Comparison of ENCODE assay signal across 8 mouse cellular contexts in genomic region chrX:72908404-72908741, GRCm38 (mm10). TPM values are rescaled to one million over a fixed set of nuclear protein-coding genes. Genes with fewer than 3 reads are reported as not detected.
DNase-seq lines count a peak whose midpoint lies in the region; ATAC-seq lines count a peak whose summit lies in the region.

No protein-coding gene starts in this region.

- no peak overlapping the region for H3K9ac ChIP-seq in hindbrain, embryonic 14.5 days
- H3K9ac ChIP-seq in lung, embryonic 16.5 days (ENCODE audit: low read length) = no peak overlapping the region

- no peaks in the 10 kb centered on the region for H3K27me3 ChIP-seq in hindbrain, embryonic 14.5 days (ENCODE audit: control insufficient read depth, insufficient read depth, low read length)
- no peaks in the 10 kb centered on the region for H3K27me3 ChIP-seq in lung, embryonic 16.5 days (ENCODE audit: control insufficient read depth, insufficient read depth, low read depth, low read length)

- H3K36me3 ChIP-seq in hindbrain, embryonic 14.5 days (replicated peaks; ENCODE audit: control insufficient read depth, insufficient read depth) = no peaks in the 10 kb centered on the region
- no peaks in the 10 kb centered on the region for H3K36me3 ChIP-seq in lung, embryonic 16.5 days (ENCODE audit: control insufficient read depth, insufficient read depth, low read length)

- 0 out of 2 replicates have a peak overlapping the region, but pooled peaks have one; percentile 12 for H3K4me2 ChIP-seq in hindbrain, embryonic 14.5 days (replicated peaks)
- H3K4me2 ChIP-seq in lung, embryonic 16.5 days (ENCODE audit: low read depth, low read length) = no peak overlapping the region

- DNase-seq in cerebellum, postnatal 10 days = peak; percentile 66 to 80
- no peak for DNase-seq in cerebellum, adult 8-10 months
- DNase-seq in right cerebral cortex, adult 2 months (ENCODE audit: low spot score in 2 of 2) = peak; percentile 10 to 50
- DNase-seq in right cerebral cortex, postnatal 36 days (ENCODE audit: low spot score in 2 of 2) = no peak
- peak; percentile 66 for DNase-seq in hindbrain, embryonic 14.5 days (ENCODE audit: low spot score)
- peak; percentile 3 for DNase-seq in right cerebral cortex, postnatal 4 days
- no peak for DNase-seq in adrenal gland, adult 18-20 months (ENCODE audit: low spot score in 2 of 2)

- H3K9me3 ChIP-seq in hindbrain, embryonic 14.5 days (ENCODE audit: control insufficient read depth, low read length) = no peaks in the 10 kb centered on the region
- H3K9me3 ChIP-seq in lung, embryonic 16.5 days (ENCODE audit: control insufficient read depth, low read length) = no peaks in the 10 kb centered on the region

- H3K4me3 ChIP-seq in hindbrain, embryonic 14.5 days (replicated peaks; ENCODE audit: low read length) = no peak overlapping the region
- no peak overlapping the region for H3K4me3 ChIP-seq in lung, embryonic 16.5 days (ENCODE audit: low read length)

- 3% methylated on average over 2 of the region's 2 CpGs for WGBS in hindbrain, embryonic 14.5 days
- WGBS in lung, embryonic 16.5 days = 15% methylated on average over 2 of the region's 2 CpGs

- no peaks in the 10 kb centered on the region for H3K4me1 ChIP-seq in hindbrain, embryonic 14.5 days (replicated peaks; ENCODE audit: control insufficient read depth, insufficient read depth, low read length)
- no peaks in the 10 kb centered on the region for H3K4me1 ChIP-seq in lung, embryonic 16.5 days (replicated peaks; ENCODE audit: control insufficient read depth, insufficient read depth, low read length)

- no peak overlapping the region for H3K27ac ChIP-seq in hindbrain, embryonic 14.5 days
- H3K27ac ChIP-seq in lung, embryonic 16.5 days (ENCODE audit: low read length) = no peak overlapping the region

- peak; percentile 88 for ATAC-seq in hindbrain, embryonic 14.5 days (ENCODE audit: low FRiP score)
- 0 out of 2 replicates have a peak, but pooled peaks have one; percentile 26 for ATAC-seq in lung, embryonic 16.5 days (ENCODE audit: low read depth)

RNA-seq across cellular contexts. Expression of gene Cetn2, which starts 9.8 kb away (rescaled TPM):
- 78.6 and 81.5 TPM in 2 replicates for polyA plus RNA-seq in hindbrain, embryonic 14.5 days (2014; fragmentation: Nextera tagmentation; extraction: Ambion mirVana)
- 91.4 and 91.5 TPM in 2 replicates for polyA plus RNA-seq in lung, embryonic 16.5 days (2015; fragmentation: Nextera tagmentation; extraction: Ambion mirVana)
- 10 to 100 TPM; 44.5 to 45.3 TPM for total RNA-seq in adrenal gland, adult 18-20 months (2021)

RNA-seq across cellular contexts. Expression of gene Nsdhl, which starts 10.0 kb away (rescaled TPM):
- polyA plus RNA-seq in hindbrain, embryonic 14.5 days (2014; fragmentation: Nextera tagmentation; extraction: Ambion mirVana) = 51.0 and 58.6 TPM in 2 replicates
- 18.4 and 18.9 TPM in 2 replicates for polyA plus RNA-seq in lung, embryonic 16.5 days (2015; fragmentation: Nextera tagmentation; extraction: Ambion mirVana)
- 10 to 100 TPM; 33.8 to 60.0 TPM for total RNA-seq in adrenal gland, adult 18-20 months (2021)

Comparison
In these comparisons a context has a peak if more than half of its experiments do, and no peak if none do; other contexts are left out.
1. DNase-seq: peak in cerebellum, postnatal 10 days (2 of 2), right cerebral cortex, adult 2 months (2 of 2), hindbrain, embryonic 14.5 days (single experiment) and right cerebral cortex, postnatal 4 days (single experiment); none in cerebellum, adult 8-10 months (single experiment), right cerebral cortex, postnatal 36 days (0 of 2) and adrenal gland, adult 18-20 months (0 of 2).